Mouse (Mus musculus): Measurements from ENCODE around the gene Man1b1. TPM values are rescaled to one million over a fixed set of nuclear protein-coding genes. Genes with fewer than 3 reads are reported as not detected.
A peak's percentile ranks its signal among the peaks of the same experiment; 100 is the strongest.

Gene Man1b1
- polyA plus RNA-seq, 1 experiment from 2014 or later, result 60.0 TPM

GRCm38 (mm10) chr2:25292054-25292544 is 40.0 kb upstream of the Man1b1 start:
- Histone ChIP-seq H3K4me1 (replicated peaks) (peaks cover 29% of the 10 kb centered on the region), H3K4me3 (replicated peaks) (peak overlapping the region; percentile 26), H3K9me3 (no peaks in the 10 kb centered on the region), H3K27ac (no peak overlapping the region), H3K27me3 (peaks cover 93% of the 10 kb centered on the region), H3K9ac (replicated peaks) (peak overlapping the region; percentile 55), H3K36me3 (0 out of 2 replicates have a peak, but pooled peaks cover 5% of the 10 kb centered on the region), H3K4me2 (replicated peaks) (peak overlapping the region; percentile 47)
- WGBS, result 4% methylated on average over 29 of the region's 43 CpGs
- peak; percentile 32 for ATAC-seq

- Histone ChIP-seq H3K4me3 (replicated peaks) (no peak overlapping the region), H3K27ac (no peak overlapping the region), H3K4me1 (replicated peaks) (peaks cover 29% of the 10 kb centered on the region), H3K27me3 (peaks cover 100% of the 10 kb centered on the region), H3K9ac (replicated peaks) (no peak overlapping the region), H3K9me3 (no peaks in the 10 kb centered on the region), H3K36me3 (0 out of 2 replicates have a peak, but pooled peaks cover 5% of the 10 kb centered on the region), H3K4me2 (replicated peaks) (0 out of 2 replicates have a peak overlapping the region, but pooled peaks have one; percentile 47)
- 0% methylated on average over 1 of the region's 1 CpGs for WGBS
- ATAC-seq, result no peak
Observed at GRCm38 (mm10) chr2:25292856-25293255, 39.3 kb upstream of the Man1b1 start.

GRCm38 (mm10) chr2:25293706-25294105 is 38.4 kb upstream of the Man1b1 start:
- H3K4me3 ChIP-seq (replicated peaks), result no peak overlapping the region
- H3K9me3 ChIP-seq, result no peaks in the 10 kb centered on the region
- no peak overlapping the region for H3K4me2 ChIP-seq (replicated peaks)
- peaks cover 100% of the 10 kb centered on the region for H3K27me3 ChIP-seq
- no peak; the same call in 1 of the 2 replicates for ATAC-seq
- no peak overlapping the region for H3K27ac ChIP-seq
- H3K4me1 ChIP-seq (replicated peaks), result peaks cover 29% of the 10 kb centered on the region
- H3K36me3 ChIP-seq, result 0 out of 2 replicates have a peak, but pooled peaks cover 5% of the 10 kb centered on the region
- H3K9ac ChIP-seq (replicated peaks), result no peak overlapping the region
- 76% methylated on average over 9 of the region's 9 CpGs for WGBS

GRCm38 (mm10) chr2:25297093-25297492 is 35.0 kb upstream of the Man1b1 start:
- no peak overlapping the region for H3K9ac ChIP-seq (replicated peaks)
- H3K9me3 ChIP-seq, result no peaks in the 10 kb centered on the region
- H3K36me3 ChIP-seq, result 0 out of 2 replicates have a peak, but pooled peaks cover 5% of the 10 kb centered on the region
- no peak overlapping the region for H3K4me2 ChIP-seq (replicated peaks)
- H3K27me3 ChIP-seq, result peaks cover 73% of the 10 kb centered on the region
- H3K4me1 ChIP-seq (replicated peaks), result peaks cover 6% of the 10 kb centered on the region
- H3K27ac ChIP-seq, result no peak overlapping the region
- ATAC-seq, result no peak
- WGBS, result 77% methylated on average over 8 of the region's 8 CpGs
- no peak overlapping the region for H3K4me3 ChIP-seq (replicated peaks)

GRCm38 (mm10) chr2:25298046-25298445 is 34.1 kb upstream of the Man1b1 start:
- Histone ChIP-seq H3K9me3 (no peaks in the 10 kb centered on the region), H3K27ac (no peak overlapping the region), H3K36me3 (0 out of 2 replicates have a peak, but pooled peaks cover 5% of the 10 kb centered on the region), H3K4me3 (replicated peaks) (no peak overlapping the region), H3K9ac (replicated peaks) (no peak overlapping the region), H3K4me2 (replicated peaks) (no peak overlapping the region), H3K4me1 (replicated peaks) (no peaks in the 10 kb centered on the region), H3K27me3 (peaks cover 71% of the 10 kb centered on the region)
- no peak for ATAC-seq
- WGBS, result 85% methylated on average over 10 of the region's 10 CpGs

GRCm38 (mm10) chr2:25303452-25303851 is 28.7 kb upstream of the Man1b1 start:
- ATAC-seq, result no peak
- Histone ChIP-seq H3K27ac (no peak overlapping the region), H3K4me1 (replicated peaks) (peaks cover 16% of the 10 kb centered on the region), H3K36me3 (no peaks in the 10 kb centered on the region; the same call in 1 of the 2 replicates), H3K27me3 (peaks cover 61% of the 10 kb centered on the region), H3K9ac (replicated peaks) (no peak overlapping the region), H3K4me2 (replicated peaks) (no peak overlapping the region), H3K4me3 (replicated peaks) (no peak overlapping the region), H3K9me3 (no peaks in the 10 kb centered on the region)
- WGBS, result 84% methylated on average over 3 of the region's 3 CpGs

GRCm38 (mm10) chr2:25303931-25304656 is 28.0 kb upstream of the Man1b1 start:
- Histone ChIP-seq H3K4me1 (replicated peaks) (peaks cover 16% of the 10 kb centered on the region), H3K4me2 (replicated peaks) (peak overlapping the region; percentile 79), H3K27me3 (peaks cover 65% of the 10 kb centered on the region), H3K36me3 (no peaks in the 10 kb centered on the region; the same call in 1 of the 2 replicates), H3K9ac (replicated peaks) (peak overlapping the region; percentile 56), H3K4me3 (replicated peaks) (peak overlapping the region; percentile 49), H3K9me3 (no peaks in the 10 kb centered on the region), H3K27ac (no peak overlapping the region)
- WGBS, result 70% methylated on average over 7 of the region's 7 CpGs
- no peak for ATAC-seq

- H3K27me3 ChIP-seq, result peaks cover 73% of the 10 kb centered on the region
- peak overlapping the region; percentile 70 for H3K9ac ChIP-seq (replicated peaks)
- 2% methylated on average over 44 of the region's 45 CpGs for WGBS
- peak overlapping the region; percentile 79 for H3K4me2 ChIP-seq (replicated peaks)
- no peaks in the 10 kb centered on the region; the same call in 1 of the 2 replicates for H3K36me3 ChIP-seq
- H3K4me3 ChIP-seq (replicated peaks), result peak overlapping the region; percentile 49
- H3K4me1 ChIP-seq (replicated peaks), result peaks cover 16% of the 10 kb centered on the region
- peak; percentile 94 for ATAC-seq
- H3K27ac ChIP-seq, result peak overlapping the region; percentile 65
- H3K9me3 ChIP-seq, result no peaks in the 10 kb centered on the region
Observed at GRCm38 (mm10) chr2:25304657-25305541, 27.2 kb upstream of the Man1b1 start.

GRCm38 (mm10) chr2:25305587-25306359 is 26.4 kb upstream of the Man1b1 start:
- Histone ChIP-seq H3K27me3 (peaks cover 82% of the 10 kb centered on the region), H3K27ac (no peak overlapping the region), H3K9me3 (no peaks in the 10 kb centered on the region), H3K9ac (replicated peaks) (peak overlapping the region; percentile 70), H3K36me3 (peaks cover 6% of the 10 kb centered on the region; the same call in 1 of the 2 replicates), H3K4me3 (replicated peaks) (peak overlapping the region; percentile 49), H3K4me2 (replicated peaks) (peak overlapping the region; percentile 79), H3K4me1 (replicated peaks) (peaks cover 16% of the 10 kb centered on the region)
- 48% methylated on average over 14 of the region's 14 CpGs for WGBS
- no peak; the same call in 1 of the 2 replicates for ATAC-seq

GRCm38 (mm10) chr2:25310180-25310579 is 22.0 kb upstream of the Man1b1 start:
- Histone ChIP-seq H3K27ac (no peak overlapping the region), H3K4me3 (replicated peaks) (no peak overlapping the region), H3K4me2 (replicated peaks) (no peak overlapping the region), H3K4me1 (replicated peaks) (peaks cover 5% of the 10 kb centered on the region; the same call in 1 of the 2 replicates), H3K9me3 (no peaks in the 10 kb centered on the region), H3K9ac (replicated peaks) (no peak overlapping the region), H3K36me3 (peaks cover 17% of the 10 kb centered on the region), H3K27me3 (peaks cover 99% of the 10 kb centered on the region)
- 58% methylated on average over 10 of the region's 10 CpGs for WGBS
- no peak for ATAC-seq

GRCm38 (mm10) chr2:25310969-25311368 is 21.2 kb upstream of the Man1b1 start:
- Histone ChIP-seq H3K4me1 (replicated peaks) (no peaks in the 10 kb centered on the region), H3K4me3 (replicated peaks) (no peak overlapping the region), H3K9ac (replicated peaks) (no peak overlapping the region), H3K36me3 (peaks cover 17% of the 10 kb centered on the region), H3K27ac (no peak overlapping the region), H3K27me3 (peaks cover 98% of the 10 kb centered on the region), H3K9me3 (no peaks in the 10 kb centered on the region), H3K4me2 (replicated peaks) (no peak overlapping the region)
- no peak for ATAC-seq
- WGBS, result 3% methylated on average over 22 of the region's 22 CpGs

Data from midbrain, embryonic 13.5 days (tissue).